Mouse (Mus musculus): ENCODE data around the gene Dnmt3a.

- no peak for TF ChIP-seq CTCF (IDR thresholded peaks at IDR 0.05)
- no peak for TF ChIP-seq EP300 (IDR thresholded peaks at IDR 0.05)
These were observed 22.0 kb downstream of the Dnmt3a start for GRCm38 (mm10) chr12:3827771-3828170.

Data from lung, postnatal 0 days (tissue).